Mouse (Mus musculus) lung, embryonic 15.5 days (tissue): ENCODE data around the gene Habp4. TPM values are rescaled to one million over a fixed set of nuclear protein-coding genes. Genes with fewer than 3 reads are reported as not detected.
A peak's percentile ranks its signal among the peaks of the same experiment; 100 is the strongest.

Experiments used
- ATAC-seq: fragments of 200-750 bp; cut with Nextera tagmentation; 2 replicates; pipeline ENCODE4 v1.8.0; 2017; ENCODE audit warnings: moderate number of reproducible peaks, borderline replicate concordance; ENCODE audit not compliant: low FRiP score, low TSS enrichment; ENCODE audit errors: extremely low read depth
- H3K27ac ChIP-seq: fragments of 300-500 bp; sonication (generic); 2 replicates; pipeline ENCODE4 v1.5.1; 2015; ENCODE audit warnings: moderate library complexity, mild to moderate bottlenecking, inconsistent platforms
- H3K27me3 ChIP-seq: fragments of 300-500 bp; sonication (generic); 2 replicates; pipeline ENCODE4 v1.6.1; 2015; ENCODE audit warnings: inconsistent platforms
- H3K36me3 ChIP-seq: fragments of 300-500 bp; sonication (generic); 2 replicates; pipeline ENCODE4 v1.6.1; 2015; ENCODE audit warnings: inconsistent platforms
- H3K4me1 ChIP-seq: fragments of 300-500 bp; sonication (generic); 2 replicates; pipeline ENCODE4 v1.6.1; 2015; ENCODE audit warnings: inconsistent platforms
- H3K4me2 ChIP-seq: fragments of 300-500 bp; sonication (generic); 2 replicates; pipeline ENCODE4 v1.6.1; 2015; ENCODE audit warnings: inconsistent platforms, mild to moderate bottlenecking, moderate library complexity
- H3K4me3 ChIP-seq: fragments of 300-500 bp; sonication (generic); 2 replicates; pipeline ENCODE4 v1.5.1; 2015; ENCODE audit warnings: mild to moderate bottlenecking, inconsistent platforms
- H3K9ac ChIP-seq: fragments of 300-500 bp; sonication (generic); 2 replicates; pipeline ENCODE4 v1.6.1; 2015; ENCODE audit warnings: inconsistent platforms
- H3K9me3 ChIP-seq: fragments of 300-500 bp; sonication (generic); 2 replicates; pipeline ENCODE4 v1.6.1; 2016; ENCODE audit warnings: inconsistent platforms
- WGBS: fragments of 180-500 bp; shearing (Covaris S2); methylation state at CpG from one replicate; pipeline ENCODE4 v1.1.7; 2015; 5-methylcytosine and 5-hydroxymethylcytosine counted together
- polyA plus RNA-seq: library from polyadenylated mRNA; unstranded; fragments of >200 nt; fragmentation: Nextera tagmentation; extraction: Ambion mirVana; gene quantifications from 2 replicates; pipeline ENCODE4 v1.2.1, GENCODE M21; 2015

Gene Habp4
- 22.2 and 24.7 TPM in 2 replicates for polyA plus RNA-seq

DNA sequence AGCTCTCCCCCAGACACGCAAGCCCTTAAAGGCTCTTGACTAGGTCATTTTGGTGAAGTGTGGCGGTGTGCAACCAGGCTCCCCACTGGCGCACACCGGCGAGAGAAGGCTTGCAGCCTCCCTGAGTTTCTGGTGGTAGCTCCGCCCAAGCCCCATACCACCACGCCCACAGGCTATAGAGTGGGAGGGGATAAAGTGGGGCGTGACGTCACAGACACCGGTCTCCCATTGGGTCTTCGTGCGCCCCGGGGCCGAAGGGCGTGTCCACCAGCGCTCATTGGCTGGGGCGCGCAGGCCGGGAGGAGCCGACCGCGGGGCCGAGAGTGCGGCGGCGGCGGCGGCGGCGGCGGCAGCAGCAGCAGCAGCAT is at the start of gene Habp4:
Habp4 (plus strand) TSS at position 277 of the 368 bp plus-strand sequence.
- WGBS = under 1% methylated on average over 29 of the region's 31 CpGs
- peak; percentile 100 for ATAC-seq
- Histone ChIP-seq H3K27me3 (no peaks in the 10 kb centered on the region), H3K4me3 (peak within 1 kb of the TSS; percentile 90), H3K4me1 (peaks cover 11% of the 10 kb centered on the region), H3K9ac (peak within 1 kb of the TSS; percentile 75), H3K4me2 (peak within 1 kb of the TSS; percentile 98), H3K27ac (peak within 1 kb of the TSS; percentile 85), H3K9me3 (no peaks in the 10 kb centered on the region), H3K36me3 (0 out of 2 replicates have a peak, but pooled peaks cover 2% of the 10 kb centered on the region)

DNA sequence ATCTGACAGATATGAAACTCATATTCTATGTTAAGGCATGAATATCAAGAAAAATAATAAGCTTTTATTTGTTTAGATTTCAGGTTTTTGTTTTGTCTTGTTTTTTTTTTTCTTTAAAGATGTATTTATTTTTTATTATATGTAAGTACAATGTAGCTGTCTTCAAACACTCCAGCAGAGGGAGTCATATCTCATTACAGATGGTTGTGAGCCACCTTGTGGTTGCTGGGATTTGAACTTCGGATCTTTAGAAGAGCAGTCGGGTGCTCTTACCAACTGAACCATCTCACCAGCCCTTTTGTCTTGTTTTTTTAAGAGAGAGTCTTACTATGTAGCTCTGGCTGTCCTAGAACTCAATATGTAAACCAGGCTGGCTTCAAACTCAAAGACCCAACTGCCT is 44.2 kb upstream of the Habp4 start:
- WGBS = 55% methylated on average over 2 of the region's 2 CpGs
- H3K4me3 ChIP-seq = no peak overlapping the region
- no peaks in the 10 kb centered on the region for H3K4me1 ChIP-seq
- H3K4me2 ChIP-seq = no peak overlapping the region
- H3K27me3 ChIP-seq = no peaks in the 10 kb centered on the region
- ATAC-seq = no peak
- H3K27ac ChIP-seq = no peak overlapping the region
- H3K9ac ChIP-seq = no peak overlapping the region
- no peaks in the 10 kb centered on the region for H3K9me3 ChIP-seq
- H3K36me3 ChIP-seq = no peaks in the 10 kb centered on the region

DNA sequence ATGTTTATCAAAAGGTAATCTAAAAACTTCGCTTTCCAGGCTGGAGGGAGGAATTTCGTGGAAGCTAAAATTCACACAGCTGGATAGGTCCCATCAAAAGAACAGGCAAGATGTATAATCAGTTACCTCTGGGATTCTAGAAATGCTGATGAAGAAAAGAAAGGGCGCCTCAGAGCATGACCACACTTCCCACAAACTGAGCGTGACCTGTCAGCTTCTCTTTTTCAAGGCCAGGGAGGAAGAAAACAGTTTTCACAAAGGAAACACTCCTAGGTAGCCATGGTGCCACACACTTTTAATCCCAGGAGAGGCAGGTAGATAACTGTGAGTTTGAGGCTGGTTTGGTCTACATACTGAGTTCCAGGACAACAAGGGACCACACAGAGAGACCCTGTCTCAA is 40.9 kb upstream of the Habp4 start:
- WGBS = 58% methylated on average over 4 of the region's 4 CpGs
- Histone ChIP-seq H3K9ac (no peak overlapping the region), H3K27ac (no peak overlapping the region), H3K9me3 (no peaks in the 10 kb centered on the region), H3K27me3 (no peaks in the 10 kb centered on the region), H3K36me3 (no peaks in the 10 kb centered on the region), H3K4me1 (no peaks in the 10 kb centered on the region), H3K4me2 (no peak overlapping the region), H3K4me3 (no peak overlapping the region)
- no peak for ATAC-seq

DNA sequence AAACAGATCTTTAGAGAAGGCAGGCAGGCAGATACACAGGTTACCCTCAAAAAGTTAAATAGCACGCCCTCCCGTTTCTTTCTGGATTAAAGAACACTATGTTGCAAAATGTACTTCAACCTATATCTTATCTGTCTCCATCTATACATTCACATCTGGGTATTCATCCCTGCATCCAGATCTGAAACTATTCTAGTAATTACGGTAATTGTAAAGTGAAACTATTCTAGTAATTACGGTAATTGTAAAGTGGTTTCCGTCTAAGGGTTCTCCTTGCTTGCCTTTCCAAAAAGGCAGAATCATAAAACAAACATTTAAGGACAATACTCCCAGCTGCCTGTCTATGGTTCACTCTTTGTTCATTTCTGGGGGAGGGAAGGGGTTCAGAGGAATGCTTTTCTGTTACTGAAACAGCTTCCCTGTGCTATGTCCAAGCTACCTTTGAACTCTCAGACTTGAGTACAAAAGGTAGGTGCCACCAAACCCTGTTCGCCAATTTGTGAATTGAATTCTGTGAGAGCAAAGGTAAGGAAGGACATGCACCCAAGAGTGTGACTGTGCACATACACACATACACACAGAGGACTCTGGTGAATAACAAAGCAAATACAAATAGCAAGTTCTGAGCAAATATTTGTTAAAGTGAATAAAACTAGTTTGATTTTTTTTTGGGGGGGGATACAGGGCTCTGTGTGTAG is 38.0 kb upstream of the Habp4 start:
- Histone ChIP-seq H3K27me3 (no peaks in the 10 kb centered on the region), H3K4me1 (peaks cover 8% of the 10 kb centered on the region; the same call in 1 of the 2 replicates), H3K27ac (no peak overlapping the region), H3K36me3 (no peaks in the 10 kb centered on the region), H3K9ac (no peak overlapping the region), H3K4me3 (no peak overlapping the region), H3K4me2 (no peak overlapping the region), H3K9me3 (no peaks in the 10 kb centered on the region)
- 39% methylated on average over 6 of the region's 6 CpGs for WGBS
- ATAC-seq = no peak

DNA sequence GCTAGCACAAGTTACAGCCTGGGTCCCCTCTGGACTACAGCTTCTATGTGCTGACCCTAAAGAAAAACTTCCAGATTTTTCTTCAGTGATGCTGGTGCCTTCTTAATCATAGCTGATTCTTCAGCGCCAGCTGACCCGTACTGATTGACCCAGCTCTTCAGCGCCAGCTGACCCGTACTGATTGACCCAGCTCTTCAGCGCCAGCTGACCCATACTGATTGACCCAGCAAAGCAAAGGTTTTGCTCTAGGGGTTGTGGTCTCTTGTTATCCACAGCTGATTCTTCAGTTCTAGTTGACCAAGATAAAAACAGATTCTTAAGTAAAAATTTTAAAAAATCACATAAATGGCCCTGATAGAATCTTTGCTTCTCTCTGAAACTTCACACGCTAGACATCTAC is 36.7 kb upstream of the Habp4 start:
- no peak overlapping the region for H3K9ac ChIP-seq
- H3K4me2 ChIP-seq = no peak overlapping the region
- H3K4me1 ChIP-seq = peaks cover 10% of the 10 kb centered on the region; the same call in 1 of the 2 replicates
- 90% methylated on average over 6 of the region's 6 CpGs for WGBS
- ATAC-seq = no peak
- no peaks in the 10 kb centered on the region for H3K27me3 ChIP-seq
- H3K27ac ChIP-seq = no peak overlapping the region
- H3K4me3 ChIP-seq = no peak overlapping the region
- no peaks in the 10 kb centered on the region for H3K36me3 ChIP-seq
- no peaks in the 10 kb centered on the region for H3K9me3 ChIP-seq

DNA sequence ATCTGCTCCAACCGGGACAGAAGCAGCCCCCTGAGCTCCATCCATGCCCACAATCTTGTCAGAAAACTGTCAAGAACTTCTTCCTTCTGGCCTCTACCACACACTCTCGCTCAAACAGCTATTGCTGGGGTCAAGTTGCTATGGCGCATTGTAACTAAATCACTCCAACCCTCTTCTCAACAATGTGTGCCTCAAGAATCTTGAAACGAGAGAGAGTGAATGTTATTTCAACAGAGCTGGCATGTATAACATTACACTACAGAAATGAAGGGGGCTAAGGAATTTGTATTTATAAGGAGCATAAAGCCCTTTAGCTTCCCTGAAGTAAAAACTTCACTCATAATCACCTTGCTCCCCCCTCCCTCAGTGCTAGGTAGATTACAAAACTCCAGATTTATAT is 35.3 kb upstream of the Habp4 start:
- Histone ChIP-seq H3K36me3 (no peaks in the 10 kb centered on the region), H3K4me1 (peaks cover 10% of the 10 kb centered on the region; the same call in 1 of the 2 replicates), H3K9me3 (no peaks in the 10 kb centered on the region), H3K4me2 (no peak overlapping the region), H3K27me3 (no peaks in the 10 kb centered on the region), H3K27ac (0 out of 2 replicates have a peak overlapping the region, but pooled peaks have one; percentile 19), H3K9ac (no peak overlapping the region), H3K4me3 (no peak overlapping the region)
- 33% methylated on average over 4 of the region's 4 CpGs for WGBS
- no peak for ATAC-seq

DNA sequence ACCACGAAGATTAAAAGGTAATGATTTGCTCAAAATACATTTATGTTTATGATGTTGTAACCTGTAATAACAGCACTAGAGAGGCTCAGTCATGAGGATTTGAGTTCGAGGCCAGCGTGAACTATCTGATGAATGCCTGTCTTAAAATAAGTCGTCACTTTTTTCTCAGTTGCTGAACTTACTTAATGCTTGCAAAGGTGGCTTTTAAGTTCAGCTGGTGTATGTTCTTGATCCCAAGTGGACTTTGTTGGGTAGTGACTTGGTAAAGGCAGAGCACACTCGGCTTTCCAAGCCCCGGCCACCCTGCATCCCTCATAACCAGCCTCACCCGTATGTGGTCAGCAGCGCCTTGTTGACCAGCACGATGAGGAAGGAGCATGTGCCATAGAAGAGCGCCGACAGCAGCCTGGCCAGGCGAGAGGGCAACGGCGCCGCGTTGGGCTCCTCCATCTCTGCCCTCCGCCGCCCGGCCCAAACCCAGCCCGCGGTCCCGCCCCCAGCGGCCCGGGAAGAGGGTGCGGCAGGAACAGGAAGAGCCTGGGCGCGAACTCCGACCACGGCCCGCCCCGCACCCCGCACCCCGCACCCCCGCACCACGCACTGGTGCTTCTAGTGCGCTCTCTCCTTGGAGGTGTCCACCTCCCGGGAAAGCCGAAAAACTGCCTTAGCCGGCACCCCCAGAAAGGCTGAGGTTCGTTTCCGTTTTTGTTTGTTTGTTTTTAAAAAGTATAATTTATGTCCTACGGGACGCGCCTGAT is 32.6 kb upstream of the Habp4 start, which contains the start of gene Slc35d2:
Slc35d2 (minus strand) TSS at position 511 of the 758 bp plus-strand sequence.
- H3K4me1 ChIP-seq = peaks cover 10% of the 10 kb centered on the region; the same call in 1 of the 2 replicates
- H3K36me3 ChIP-seq = peaks cover 12% of the 10 kb centered on the region
- H3K27me3 ChIP-seq = no peaks in the 10 kb centered on the region
- no peaks in the 10 kb centered on the region for H3K9me3 ChIP-seq
- peak within 1 kb of the TSS; percentile 52 for H3K27ac ChIP-seq
- peak; percentile 85 for ATAC-seq
- H3K4me3 ChIP-seq = peak within 1 kb of the TSS; percentile 62
- peak within 1 kb of the TSS; percentile 61 for H3K9ac ChIP-seq
- 8% methylated on average over 42 of the region's 44 CpGs for WGBS
- H3K4me2 ChIP-seq = peak within 1 kb of the TSS; percentile 83

DNA sequence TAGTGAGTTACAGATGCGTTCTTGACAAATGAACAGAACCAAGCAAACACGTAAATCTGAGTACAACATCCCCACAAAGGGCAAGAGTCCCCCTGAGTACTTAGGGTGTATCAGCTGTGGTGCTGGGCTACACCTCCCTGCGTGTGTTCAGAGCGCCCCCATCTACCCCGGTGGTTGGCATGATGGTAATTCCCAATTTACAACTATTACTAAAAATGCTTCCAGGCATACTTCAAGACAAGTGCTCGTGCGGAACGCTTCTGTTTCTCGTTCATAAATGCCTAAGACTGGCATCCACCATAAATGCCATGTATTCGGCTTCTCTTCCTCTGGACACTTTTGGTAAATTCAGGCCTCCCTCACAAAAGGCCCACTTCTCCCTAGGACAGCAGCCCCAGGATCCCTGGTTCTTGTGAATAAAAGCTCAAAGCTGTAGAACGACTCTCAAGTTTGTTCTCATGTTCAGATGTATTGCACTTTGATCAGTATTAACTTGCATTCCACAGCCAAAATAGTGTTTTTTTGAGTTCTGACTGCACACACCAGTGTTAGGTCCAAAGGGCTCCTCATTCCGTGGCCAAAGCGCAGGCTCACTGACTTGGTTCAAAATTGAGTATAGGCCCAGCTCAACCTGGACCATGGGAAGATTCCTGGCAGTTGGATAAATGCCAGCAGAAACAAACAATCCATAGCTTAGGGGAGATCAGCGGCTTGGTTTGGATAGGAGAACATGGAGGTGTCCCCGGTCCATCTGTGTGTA is 31.8 kb upstream of the Habp4 start:
- Histone ChIP-seq H3K4me3 (peak overlapping the region; percentile 62), H3K9ac (peak overlapping the region; percentile 61), H3K27me3 (no peaks in the 10 kb centered on the region), H3K4me2 (peak overlapping the region; percentile 83), H3K9me3 (no peaks in the 10 kb centered on the region), H3K4me1 (peaks cover 10% of the 10 kb centered on the region; the same call in 1 of the 2 replicates), H3K27ac (peak overlapping the region; percentile 52; the same call in 1 of the 2 replicates), H3K36me3 (peaks cover 18% of the 10 kb centered on the region)
- peak; percentile 84 for ATAC-seq
- 36% methylated on average over 15 of the region's 15 CpGs for WGBS

DNA sequence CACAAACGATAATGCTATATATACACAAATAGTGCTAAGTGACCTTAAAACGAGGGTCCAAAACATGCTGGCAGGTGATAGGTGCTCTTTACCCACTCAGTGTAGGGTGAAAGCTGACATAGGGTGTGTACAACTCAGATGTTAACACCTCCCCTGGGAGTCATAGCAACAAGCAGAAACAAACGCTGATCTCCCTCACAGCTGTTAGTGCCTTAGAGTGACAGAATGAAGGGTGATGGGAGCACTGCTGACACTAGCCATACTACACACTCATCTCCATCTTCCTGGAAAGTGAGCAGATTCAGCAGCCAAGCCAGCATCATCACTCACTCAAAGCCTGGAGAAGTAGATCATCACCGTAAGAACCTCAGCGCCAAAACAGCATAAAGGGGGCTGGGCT is 11.5 kb upstream of the Habp4 start:
- Histone ChIP-seq H3K9me3 (no peaks in the 10 kb centered on the region), H3K4me1 (peaks cover 35% of the 10 kb centered on the region), H3K9ac (no peak overlapping the region), H3K4me3 (no peak overlapping the region), H3K4me2 (0 out of 2 replicates have a peak overlapping the region, but pooled peaks have one; percentile 1), H3K27ac (no peak overlapping the region), H3K36me3 (no peaks in the 10 kb centered on the region), H3K27me3 (no peaks in the 10 kb centered on the region)
- 47% methylated on average over 5 of the region's 5 CpGs for WGBS
- no peak for ATAC-seq

DNA sequence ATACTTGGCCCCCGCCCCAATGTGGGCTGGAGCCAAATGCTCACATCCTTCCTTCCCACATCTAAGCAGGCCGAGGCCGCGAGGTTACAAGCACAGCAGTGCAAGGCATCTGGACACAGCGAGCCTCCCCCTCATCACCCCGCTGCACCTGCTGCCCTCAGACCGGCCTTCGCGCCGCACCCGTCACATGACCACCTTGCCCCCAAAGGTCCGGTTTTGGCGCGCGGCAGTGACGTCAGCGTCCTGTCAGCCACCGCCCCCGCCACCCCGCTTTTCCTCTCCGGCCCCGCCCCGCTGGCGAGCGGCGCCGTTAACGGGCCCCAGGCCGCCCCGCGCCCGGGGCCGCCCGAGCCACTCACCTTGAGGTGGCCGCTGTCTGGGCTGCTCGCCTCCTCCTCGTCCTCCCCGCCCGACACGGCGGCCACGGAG is 9.4 kb upstream of the Habp4 start:
- Histone ChIP-seq H3K9ac (peak overlapping the region; percentile 79), H3K4me3 (peak overlapping the region; percentile 90), H3K27me3 (no peaks in the 10 kb centered on the region), H3K4me1 (peaks cover 40% of the 10 kb centered on the region), H3K4me2 (peak overlapping the region; percentile 84), H3K36me3 (no peaks in the 10 kb centered on the region), H3K9me3 (no peaks in the 10 kb centered on the region), H3K27ac (peak overlapping the region; percentile 95)
- peak; percentile 6; the same call in 1 of the 2 replicates for ATAC-seq
- under 1% methylated on average over 42 of the region's 42 CpGs for WGBS

DNA sequence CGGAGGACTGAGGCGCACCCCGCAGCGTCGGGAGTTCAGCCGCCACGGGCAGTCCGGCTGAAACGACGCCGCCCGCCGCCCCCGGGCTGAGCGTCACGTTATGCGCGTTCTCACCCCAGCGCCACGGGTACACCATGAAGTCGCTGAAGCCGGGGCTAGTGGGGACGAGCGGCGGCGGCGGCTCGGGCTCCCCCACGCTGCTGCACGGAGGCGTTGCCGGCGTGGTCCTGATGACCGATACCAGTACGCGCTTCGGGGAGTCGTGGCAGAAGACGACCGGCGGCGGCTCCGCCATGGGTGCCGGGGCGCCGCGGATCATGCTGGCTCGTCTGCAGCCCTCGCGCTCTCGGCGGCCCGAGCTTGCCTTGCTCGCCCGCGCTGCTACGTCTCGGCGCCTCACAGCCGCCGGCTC is 8.9 kb upstream of the Habp4 start:
- H3K9ac ChIP-seq = peak overlapping the region; percentile 79
- H3K36me3 ChIP-seq = no peaks in the 10 kb centered on the region
- H3K4me3 ChIP-seq = peak overlapping the region; percentile 90
- peak overlapping the region; percentile 84 for H3K4me2 ChIP-seq
- ATAC-seq = peak; percentile 6; the same call in 1 of the 2 replicates
- no peaks in the 10 kb centered on the region for H3K9me3 ChIP-seq
- peaks cover 40% of the 10 kb centered on the region for H3K4me1 ChIP-seq
- WGBS = under 1% methylated on average over 61 of the region's 61 CpGs
- H3K27me3 ChIP-seq = no peaks in the 10 kb centered on the region
- peak overlapping the region; percentile 95 for H3K27ac ChIP-seq
